Mouse (Mus musculus): Measurements from ENCODE around the gene Tha1. TPM values are rescaled to one million over a fixed set of nuclear protein-coding genes. Genes with fewer than 3 reads are reported as not detected.

Tha1 gene
- total RNA-seq, 2 experiments from 2014 or later: 4.7 to 5.6 TPM

- DNase-seq: peak; percentile 79
Observed at GRCm38 (mm10) chr11:117824060-117824969, 49.0 kb downstream of the Tha1 start.

GRCm38 (mm10) chr11:117823411-117823810 lies 49.9 kb downstream of the Tha1 start:
- no peak for DNase-seq

- DNase-seq: peak; percentile 51
Observed at GRCm38 (mm10) chr11:117822728-117823241, 50.5 kb downstream of the Tha1 start.

GRCm38 (mm10) chr11:117821868-117822267 lies 51.4 kb downstream of the Tha1 start:
- DNase-seq: no peak

DNA sequence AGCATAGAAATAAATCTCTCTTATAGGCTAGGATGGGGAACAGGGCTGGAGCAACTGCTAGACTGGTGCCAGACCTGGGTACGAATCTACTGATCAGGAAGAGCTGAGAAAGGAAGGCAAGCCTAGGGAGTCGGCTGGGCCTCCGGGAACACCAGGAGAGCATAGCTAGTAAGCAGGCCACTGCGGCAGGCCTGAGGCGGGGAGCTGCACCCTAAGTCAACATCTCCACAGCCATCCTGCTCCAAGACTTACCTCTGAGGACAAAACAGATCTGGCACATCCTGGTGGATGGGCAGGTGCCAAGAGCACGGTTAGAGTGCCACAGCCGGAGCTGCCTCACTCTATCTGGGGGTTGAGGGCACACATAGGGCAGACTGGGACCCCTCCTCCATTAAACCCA lies 53.1 kb downstream of the Tha1 start:
- no peak for DNase-seq

DNA sequence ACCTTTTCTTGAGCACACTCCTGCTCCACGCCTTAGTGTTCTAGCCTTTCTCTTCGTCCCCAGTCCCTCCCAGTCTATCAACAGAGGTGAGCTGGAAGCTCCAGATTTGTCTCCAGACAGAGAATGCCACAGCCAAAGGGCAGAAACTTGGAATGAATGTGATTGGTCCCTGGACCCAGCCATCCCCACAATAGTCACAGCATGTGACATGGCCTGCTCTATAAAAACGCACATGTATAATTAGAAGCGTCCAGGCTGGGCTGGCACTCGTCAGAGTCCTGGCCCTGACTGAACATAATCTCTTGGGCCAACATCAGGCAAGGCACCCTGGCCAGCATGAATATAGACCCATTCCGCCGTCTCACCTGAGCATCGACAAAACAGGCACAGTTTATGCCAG lies 54.2 kb downstream of the Tha1 start:
- DNase-seq: no peak

Other genes starting within 250 kb of the Tha1 start
- 10 to 100 TPM; 20.5 to 25.8 TPM for gene Tnrc6c, start 219.2 kb downstream of the Tha1 start, total RNA-seq (2021)
- 1 to 10 TPM; 1.2 to 1.7 TPM for gene Tmc8, start 91.4 kb downstream of the Tha1 start, total RNA-seq (2021)
- 10 to 100 TPM; 17.2 to 20.9 TPM for gene Tmc6, start 91.3 kb downstream of the Tha1 start, total RNA-seq (2021)
- gene 6030468B19Rik, start 75.8 kb downstream of the Tha1 start, total RNA-seq (2021): not detected
- gene Gm20708, start 63.8 kb downstream of the Tha1 start, total RNA-seq (2021): 1 to 10 TPM; 1.2 to 3.3 TPM
- 10 to 100 TPM; 90.3 to 95.1 TPM for gene Syngr2, start 63.8 kb downstream of the Tha1 start, total RNA-seq (2021)
- gene Afmid, start 47.6 kb downstream of the Tha1 start, total RNA-seq (2021): 1 to 10 TPM; 5.1 to 5.3 TPM
- gene Tk1, start 47.4 kb downstream of the Tha1 start, total RNA-seq (2021): 10 to 100 TPM; 14.3 to 20.5 TPM
- gene Birc5, start 24.2 kb downstream of the Tha1 start, total RNA-seq (2021): 10 to 100 TPM; 11.4 to 13.2 TPM
- not detected for gene Tmem235, start 12.7 kb downstream of the Tha1 start, total RNA-seq (2021)
- gene Socs3, start 96.6 kb upstream of the Tha1 start, total RNA-seq (2021): 1 to 10 TPM; 6.2 to 9.8 TPM
- 10 to 100 TPM; 17.8 to 21.6 TPM for gene Pgs1, start 112.8 kb upstream of the Tha1 start, total RNA-seq (2021)